Mouse (Mus musculus) heart, embryonic 12.5 days (tissue): ENCODE data around the gene Pacs1. TPM values are rescaled to one million over a fixed set of nuclear protein-coding genes. Genes with fewer than 3 reads are reported as not detected.
"Not testable (repeated sequence)": the region's sequence is repeated elsewhere in the genome, so short reads cannot be mapped to it uniquely, and the experiment has no call there.

ENCODE experiments used
- ATAC-seq: fragments of 200-750 bp; cut with Nextera tagmentation; 2 replicates; pipeline ENCODE4 v1.8.0; 2017; ENCODE audit warnings: moderate TSS enrichment, moderate library complexity; ENCODE audit not compliant: insufficient number of reproducible peaks, low FRiP score
- H3K27ac ChIP-seq: fragments of 300-500 bp; sonication (generic); 2 replicates; pipeline ENCODE4 v1.5.1; 2016; ENCODE audit warnings: mild to moderate bottlenecking, moderate library complexity; ENCODE audit not compliant: poor library complexity, severe bottlenecking
- H3K27me3 ChIP-seq: fragments of 300-500 bp; sonication (generic); replicated peaks from 2 replicates; pipeline ENCODE4 v1.6.1; 2016; ENCODE audit warnings: mild to moderate bottlenecking, moderate library complexity
- H3K36me3 ChIP-seq: fragments of 300-500 bp; sonication (generic); 2 replicates; pipeline ENCODE4 v1.6.1; 2016; ENCODE audit warnings: mild to moderate bottlenecking, moderate library complexity
- H3K4me1 ChIP-seq: fragments of 300-500 bp; sonication (generic); replicated peaks from 2 replicates; pipeline ENCODE4 v1.6.1; 2016; ENCODE audit warnings: mild to moderate bottlenecking
- H3K4me2 ChIP-seq: fragments of 300-500 bp; sonication (generic); 2 replicates; pipeline ENCODE4 v1.6.1; 2016; ENCODE audit warnings: mild to moderate bottlenecking, moderate library complexity
- H3K4me3 ChIP-seq: fragments of 300-500 bp; sonication (generic); 2 replicates; pipeline ENCODE4 v1.5.1; 2016; ENCODE audit warnings: mild to moderate bottlenecking
- H3K9ac ChIP-seq: fragments of 300-500 bp; sonication (generic); 2 replicates; pipeline ENCODE4 v1.6.1; 2016; ENCODE audit warnings: mild to moderate bottlenecking, moderate library complexity
- H3K9me3 ChIP-seq: fragments of 300-500 bp; sonication (generic); replicated peaks from 2 replicates; pipeline ENCODE4 v1.6.1; 2016; ENCODE audit warnings: mild to moderate bottlenecking, moderate library complexity
- WGBS: fragments of 180-500 bp; shearing (Covaris S2); methylation state at CpG from one replicate; pipeline ENCODE4 v1.1.7; 2016; 5-methylcytosine and 5-hydroxymethylcytosine counted together
- polyA plus RNA-seq: library from polyadenylated mRNA; unstranded; fragments of >200 nt; fragmentation: Nextera tagmentation; extraction: Ambion mirVana; gene quantifications from 2 replicates; pipeline ENCODE4 v1.2.1, GENCODE M21; 2016

Pacs1 gene
- polyA plus RNA-seq, 1 experiment from 2014 or later, result 28.4 TPM

GRCm38 (mm10) chr19:5151741-5152140 is 121.2 kb downstream of the Pacs1 start:
- no peak overlapping the region for H3K4me2 ChIP-seq
- no peak overlapping the region for H3K27ac ChIP-seq
- H3K9ac ChIP-seq, result no peak overlapping the region
- H3K4me3 ChIP-seq, result no peak overlapping the region
- ATAC-seq, result no peak
- WGBS, result 77% methylated on average over 5 of the region's 5 CpGs
- H3K27me3 ChIP-seq, result no peaks in the 10 kb centered on the region
- no peaks in the 10 kb centered on the region for H3K9me3 ChIP-seq
- H3K4me1 ChIP-seq, result no peaks in the 10 kb centered on the region
- H3K36me3 ChIP-seq, result peaks cover 47% of the 10 kb centered on the region

GRCm38 (mm10) chr19:5151331-5151730 is 121.6 kb downstream of the Pacs1 start:
- WGBS, result 44% methylated on average over 3 of the region's 3 CpGs
- Histone ChIP-seq H3K9ac (no peak overlapping the region), H3K9me3 (no peaks in the 10 kb centered on the region), H3K4me1 (no peaks in the 10 kb centered on the region), H3K36me3 (peaks cover 49% of the 10 kb centered on the region), H3K4me2 (no peak overlapping the region), H3K27me3 (no peaks in the 10 kb centered on the region), H3K4me3 (no peak overlapping the region), H3K27ac (no peak overlapping the region)
- ATAC-seq, result no peak

- no peaks in the 10 kb centered on the region for H3K4me1 ChIP-seq
- peaks cover 41% of the 10 kb centered on the region for H3K36me3 ChIP-seq
- H3K9me3 ChIP-seq, result no peaks in the 10 kb centered on the region
- no peak overlapping the region for H3K4me2 ChIP-seq
- 88% methylated on average over 6 of the region's 6 CpGs for WGBS
- H3K4me3 ChIP-seq, result no peak overlapping the region
- no peak for ATAC-seq
- H3K27ac ChIP-seq, result no peak overlapping the region
- H3K9ac ChIP-seq, result no peak overlapping the region
- H3K27me3 ChIP-seq, result no peaks in the 10 kb centered on the region
These were observed 122.6 kb downstream of the Pacs1 start for GRCm38 (mm10) chr19:5150358-5150757.

- H3K9ac ChIP-seq, H3K27me3 ChIP-seq, H3K4me2 ChIP-seq, H3K9me3 ChIP-seq, H3K4me3 ChIP-seq, ATAC-seq, H3K27ac ChIP-seq, H3K4me1 ChIP-seq: not testable (repeated sequence)
- peaks cover 51% of the 10 kb centered on the region for H3K36me3 ChIP-seq
- WGBS, result 65% methylated on average over 6 of the region's 6 CpGs
These were observed 123.9 kb downstream of the Pacs1 start for GRCm38 (mm10) chr19:5149041-5149440.

- H3K36me3 ChIP-seq, result peaks cover 68% of the 10 kb centered on the region
- no peaks in the 10 kb centered on the region for H3K9me3 ChIP-seq
- no peaks in the 10 kb centered on the region for H3K4me1 ChIP-seq
- WGBS, result 1% methylated on average over 2 of the region's 2 CpGs
- no peaks in the 10 kb centered on the region for H3K27me3 ChIP-seq
- H3K9ac ChIP-seq, result no peak overlapping the region
- no peak overlapping the region for H3K4me2 ChIP-seq
- no peak overlapping the region for H3K4me3 ChIP-seq
- ATAC-seq, result no peak
- no peak overlapping the region for H3K27ac ChIP-seq
These were observed 133.3 kb downstream of the Pacs1 start for GRCm38 (mm10) chr19:5139640-5140039.

DNA sequence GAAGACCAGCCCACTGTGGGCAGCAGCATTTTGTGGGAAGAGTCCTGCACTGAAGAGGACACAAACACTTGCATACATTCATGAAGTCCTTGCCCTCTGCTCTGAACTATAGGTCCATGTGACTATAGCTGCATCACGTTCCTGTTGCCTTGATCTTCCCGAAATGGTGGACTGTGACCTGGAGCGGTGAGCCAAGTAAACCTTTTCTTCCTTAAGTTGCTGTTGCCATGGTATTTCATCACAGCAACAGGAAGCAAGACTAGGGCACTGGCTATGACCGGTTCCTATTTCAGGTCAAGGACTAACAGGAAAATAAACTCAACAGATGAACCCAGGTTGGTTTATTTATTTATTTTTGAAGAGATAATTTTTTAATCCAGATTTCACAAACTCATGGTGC is 141.7 kb downstream of the Pacs1 start:
- H3K4me3 ChIP-seq, result no peak overlapping the region
- no peak overlapping the region for H3K4me2 ChIP-seq
- no peaks in the 10 kb centered on the region for H3K4me1 ChIP-seq
- H3K27me3 ChIP-seq, result no peaks in the 10 kb centered on the region
- H3K9ac ChIP-seq, result no peak overlapping the region
- H3K27ac ChIP-seq, result no peak overlapping the region
- H3K36me3 ChIP-seq, result peaks cover 31% of the 10 kb centered on the region
- WGBS, result 73% methylated on average over 4 of the region's 4 CpGs
- ATAC-seq, result no peak
- no peaks in the 10 kb centered on the region for H3K9me3 ChIP-seq

GRCm38 (mm10) chr19:5129770-5130169 is 143.1 kb downstream of the Pacs1 start:
- 54% methylated on average over 1 of the region's 1 CpGs for WGBS
- Histone ChIP-seq H3K27ac (no peak overlapping the region), H3K4me2 (no peak overlapping the region), H3K9me3 (no peaks in the 10 kb centered on the region), H3K4me1 (no peaks in the 10 kb centered on the region), H3K4me3 (no peak overlapping the region), H3K27me3 (no peaks in the 10 kb centered on the region), H3K9ac (no peak overlapping the region), H3K36me3 (peaks cover 20% of the 10 kb centered on the region)
- ATAC-seq, result no peak

GRCm38 (mm10) chr19:5124055-5124614 is 148.8 kb downstream of the Pacs1 start:
- no peaks in the 10 kb centered on the region for H3K36me3 ChIP-seq
- H3K4me1 ChIP-seq, result peaks cover 8% of the 10 kb centered on the region; the same call in 1 of the 2 replicates
- H3K27me3 ChIP-seq, result no peaks in the 10 kb centered on the region
- WGBS, result 65% methylated on average over 7 of the region's 7 CpGs
- no peaks in the 10 kb centered on the region for H3K9me3 ChIP-seq
- ATAC-seq, result no peak
- H3K27ac ChIP-seq, result no peak overlapping the region
- no peak overlapping the region for H3K4me3 ChIP-seq
- H3K9ac ChIP-seq, result no peak overlapping the region
- H3K4me2 ChIP-seq, result no peak overlapping the region

DNA sequence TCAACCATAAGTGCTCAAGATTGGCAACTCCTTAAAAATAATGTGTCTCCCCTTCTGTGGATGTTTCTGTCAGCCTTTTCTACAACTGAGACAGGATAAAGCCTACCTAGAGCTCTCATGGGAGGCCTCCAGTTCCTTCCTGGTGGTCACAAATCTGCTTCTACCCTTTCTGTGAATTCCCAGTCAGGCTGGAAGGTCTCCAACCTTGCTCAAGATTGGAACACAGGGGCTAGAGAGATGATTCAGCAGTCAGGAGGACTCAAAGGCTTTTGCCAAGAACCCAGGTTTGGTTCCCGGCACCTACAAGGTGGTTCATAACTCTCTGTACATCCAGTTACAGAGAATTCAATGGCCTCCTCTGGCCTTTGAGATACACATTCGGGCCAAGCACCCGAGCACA is 149.7 kb downstream of the Pacs1 start:
- Histone ChIP-seq H3K27me3 (no peaks in the 10 kb centered on the region), H3K27ac (no peak overlapping the region), H3K9ac (no peak overlapping the region), H3K36me3 (no peaks in the 10 kb centered on the region), H3K4me1 (peaks cover 13% of the 10 kb centered on the region; the same call in 1 of the 2 replicates), H3K4me2 (no peak overlapping the region), H3K9me3 (no peaks in the 10 kb centered on the region), H3K4me3 (no peak overlapping the region)
- WGBS, result 71% methylated on average over 3 of the region's 3 CpGs
- ATAC-seq, result no peak

DNA sequence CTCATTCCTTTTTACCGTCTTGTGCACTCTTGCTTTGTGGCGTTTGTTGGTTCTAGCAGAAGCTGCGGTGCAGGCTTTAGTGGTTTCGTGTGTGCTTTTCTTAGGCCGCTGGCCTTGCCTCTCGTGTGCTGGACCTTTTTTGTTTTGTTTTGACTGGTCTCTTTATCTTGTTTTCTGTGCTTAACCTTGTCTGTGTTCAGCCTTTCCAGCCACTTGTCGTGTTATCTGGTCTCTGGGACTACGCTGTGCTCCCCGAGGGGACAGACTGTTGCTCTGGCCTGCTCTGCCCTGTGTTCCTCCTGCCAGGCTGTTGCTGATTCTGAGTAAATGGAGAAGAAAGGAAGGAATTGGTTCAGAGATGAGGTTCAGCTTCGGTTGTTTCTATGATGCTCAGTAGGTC is 150.4 kb downstream of the Pacs1 start:
- no peak overlapping the region for H3K4me2 ChIP-seq
- no peak for ATAC-seq
- H3K4me3 ChIP-seq, result no peak overlapping the region
- no peak overlapping the region for H3K27ac ChIP-seq
- H3K36me3 ChIP-seq, result no peaks in the 10 kb centered on the region
- no peaks in the 10 kb centered on the region for H3K9me3 ChIP-seq
- 31% methylated on average over 10 of the region's 10 CpGs for WGBS
- no peaks in the 10 kb centered on the region for H3K27me3 ChIP-seq
- no peak overlapping the region; the same call in 1 of the 2 replicates for H3K9ac ChIP-seq
- H3K4me1 ChIP-seq, result peaks cover 13% of the 10 kb centered on the region; the same call in 1 of the 2 replicates

- peaks cover 20% of the 10 kb centered on the region for H3K4me1 ChIP-seq
- WGBS, result under 1% methylated on average over 18 of the region's 18 CpGs
- ATAC-seq, result peak; percentile 93
These were observed 154.6 kb downstream of the Pacs1 start, which contains the start of gene Klc2 for GRCm38 (mm10) chr19:5118384-5118698. Gene Klc2, minus strand, starts transcription at chr19:5118560.

More at GRCm38 (mm10) chr19:5118384-5118698, 154.6 kb downstream of the Pacs1 start, which contains the start of gene Klc2:
- H3K27me3 ChIP-seq, result no peaks in the 10 kb centered on the region
- H3K9ac ChIP-seq, result peak within 1 kb of the TSS; percentile 86
- peak within 1 kb of the TSS; percentile 76 for H3K4me3 ChIP-seq
- peak within 1 kb of the TSS; percentile 74 for H3K27ac ChIP-seq
- peaks cover 6% of the 10 kb centered on the region; the same call in 1 of the 2 replicates for H3K36me3 ChIP-seq
- no peaks in the 10 kb centered on the region for H3K9me3 ChIP-seq
- peak within 1 kb of the TSS; percentile 79 for H3K4me2 ChIP-seq
